Mouse (Mus musculus) WW6 (cell line): ENCODE data around the gene Tex35.

Source experiments
- DNase-seq: peaks from one replicate; pipeline ENCODE4 v3.0.0-alpha.2; 2013; ENCODE audit warnings: low read depth, low spot score

Tex35 gene

GRCm38 (mm10) chr1:157049886-157050285, 58.6 kb downstream of the Tex35 start:
- no peak for DNase-seq
